Mouse (Mus musculus) brain, embryonic 14.5 days (tissue): ENCODE results near the gene Rtbdn.

Experiments used
- CTCF ChIP-seq: fragments of 200-500 bp; IDR thresholded peaks from 2 replicates; pipeline ENCODE4 v1.5.1; 2012; ENCODE audit warnings: inconsistent platforms, mild to moderate bottlenecking, moderate library complexity, borderline replicate concordance; ENCODE audit not compliant: insufficient read depth, insufficient read length; ENCODE audit errors: extremely low read depth
- POLR2A ChIP-seq: fragments of 200-500 bp; IDR thresholded peaks from 2 replicates; pipeline ENCODE4 v1.6.1; 2012; ENCODE audit warnings: mild to moderate bottlenecking, inconsistent platforms, borderline replicate concordance; ENCODE audit not compliant: poor library complexity, insufficient read depth, insufficient read length, severe bottlenecking; ENCODE audit errors: extremely low read depth

- no peak for TF ChIP-seq POLR2A
- no peak for TF ChIP-seq CTCF
Observed at GRCm38 (mm10) chr8:84937620-84938485, 8.9 kb upstream of the Rtbdn start.
